Mouse (Mus musculus) kidney, adult 2 months (tissue): ENCODE measurements around the gene Prickle3.

Experiments used
- CTCF ChIP-seq: fragments of 200-500 bp; conservative IDR thresholded peaks from 2 replicates; pipeline ENCODE4 v1.5.1; 2011; ENCODE audit warnings: low read depth, mild to moderate bottlenecking, control low read depth, low read length, moderate library complexity, mixed read lengths; ENCODE audit not compliant: insufficient read depth, insufficient read length
- POLR2A ChIP-seq: fragments of 200-500 bp; IDR thresholded peaks from one replicate; pipeline ENCODE4 v1.6.1; 2011; ENCODE audit warnings: low read depth, low read length, control low read depth

DNA sequence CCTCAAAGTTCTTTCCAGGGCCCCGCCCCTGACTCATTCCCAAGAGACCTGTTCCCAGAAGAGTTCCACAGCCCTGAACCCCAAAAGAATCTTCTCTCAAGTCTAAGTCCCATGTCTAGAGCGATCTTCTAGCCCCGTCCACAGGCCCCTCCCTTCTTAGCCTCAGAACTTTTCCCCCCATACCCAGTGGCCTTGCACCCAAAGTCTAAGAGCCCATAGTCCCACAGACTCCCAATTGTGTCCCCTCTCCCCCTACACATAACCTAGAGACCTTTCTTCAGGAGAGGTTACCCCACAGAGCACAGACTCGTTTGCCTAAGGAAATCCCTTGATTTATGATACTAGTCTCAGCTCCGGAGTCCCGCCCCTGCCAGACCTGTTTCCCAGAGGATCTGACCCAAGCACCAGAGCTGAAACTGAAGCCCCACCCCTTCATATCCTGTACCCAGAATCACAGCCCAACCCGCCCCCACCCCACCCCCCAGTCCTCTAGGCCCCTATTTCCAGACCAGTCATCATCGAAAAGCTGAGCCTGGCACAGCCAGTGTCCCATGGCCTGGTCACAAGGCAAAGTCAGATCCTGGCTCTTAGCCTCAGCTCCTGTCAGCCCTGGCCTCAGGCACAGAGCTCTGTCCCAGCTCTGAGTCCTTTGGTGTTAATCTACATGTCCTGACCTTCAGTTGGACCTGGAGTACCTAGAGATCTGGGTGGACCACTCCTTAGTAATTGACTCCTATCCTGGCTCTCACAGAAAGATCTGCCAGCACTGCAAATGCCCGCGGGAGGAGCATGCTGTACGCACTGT, 1.9 kb downstream of the Prickle3 start:
- TF ChIP-seq POLR2A (no peak), CTCF (no peak)
